Mouse (Mus musculus) MEL (cell line): ENCODE data around the gene C1qtnf3.

Source experiments
- CTCF ChIP-seq, 3 experiments: IDR thresholded peaks in 2 of 3; conservative IDR thresholded peaks in 1 of 3; 2 replicates each; pipeline ENCODE4 v1.5.1; 2011 to 2012; ENCODE audit warnings: low read length in 3 of 3, low read depth in 2 of 3, mild to moderate bottlenecking in 2 of 3, improper control_type of control experiment in 1 of 3, inconsistent platforms in 1 of 3, mixed read lengths in 1 of 3, moderate library complexity in 1 of 3; ENCODE audit not compliant: control insufficient read depth in 1 of 3, insufficient read depth in 1 of 3, poor library complexity in 1 of 3, severe bottlenecking in 1 of 3
- POLR2A ChIP-seq, 2 experiments: IDR thresholded peaks; 2 replicates each; pipeline ENCODE4 v1.6.1; 2011 to 2012; ENCODE audit warnings: low read length in 2 of 2, mild to moderate bottlenecking in 2 of 2, control low read depth in 1 of 2, improper control_type of control experiment in 1 of 2, low read depth in 1 of 2, moderate library complexity in 1 of 2; ENCODE audit not compliant: control insufficient read depth in 1 of 2, insufficient read depth in 1 of 2, poor library complexity in 1 of 2
- ZMIZ1 ChIP-seq: IDR thresholded peaks from 2 replicates; pipeline ENCODE4 v1.6.1; 2012; ENCODE audit warnings: low read depth, mild to moderate bottlenecking, inconsistent platforms, low read length, improper control_type of control experiment, moderate library complexity

GRCm38 (mm10) chr15:10928633-10929270 is 23.4 kb upstream of the C1qtnf3 start:
- TF ChIP-seq POLR2A (IDR thresholded peaks at IDR 0.05; ENCODE audit: control insufficient read depth in 1 of 2, insufficient read depth in 1 of 2, low read depth in 1 of 2, low read length in 2 of 2, poor library complexity in 1 of 2), result no peak
- TF ChIP-seq CTCF (IDR thresholded peaks at IDR 0.05 in 2 of 3, conservative IDR thresholded peaks at IDR 0.05 in 1 of 3; ENCODE audit: control insufficient read depth in 1 of 3, insufficient read depth in 1 of 3, low read depth in 2 of 3, low read length in 3 of 3, poor library complexity in 1 of 3, severe bottlenecking in 1 of 3), result no peak
- TF ChIP-seq ZMIZ1, result no peak
